Mouse (Mus musculus): ENCODE measurements around the gene Lrrc23. TPM values are rescaled to one million over a fixed set of nuclear protein-coding genes. Genes with fewer than 3 reads are reported as not detected.

The Lrrc23 gene
- polyA plus RNA-seq, 1 experiment: 4.9 TPM

- no peak overlapping the region for H3K27ac ChIP-seq (ENCODE audit: insufficient read depth, low read length)
- H3K4me1 ChIP-seq (ENCODE audit: control insufficient read depth, insufficient read depth, low read length): peaks cover 19% of the 10 kb centered on the region; the same call in 1 of the 2 replicates
- H3K4me3 ChIP-seq (replicated peaks; ENCODE audit: insufficient read depth, low read depth, low read length): no peak overlapping the region
- DNase-seq: no peak
- WGBS: 85% methylated on average over 4 of the region's 4 CpGs
- TF ChIP-seq CTCF (IDR thresholded peaks at IDR 0.05; ENCODE audit: borderline replicate concordance, insufficient read depth, low read depth, low read length): no peak
- no peak for TF ChIP-seq POLR2A (IDR thresholded peaks at IDR 0.05; ENCODE audit: borderline replicate concordance, insufficient read depth, low read length)
- H3K27me3 ChIP-seq (ENCODE audit: control insufficient read depth, insufficient read depth, low read length): no peaks in the 10 kb centered on the region
These were observed 10.6 kb upstream of the Lrrc23 start for GRCm38 (mm10) chr6:124790121-124790520.

DNA sequence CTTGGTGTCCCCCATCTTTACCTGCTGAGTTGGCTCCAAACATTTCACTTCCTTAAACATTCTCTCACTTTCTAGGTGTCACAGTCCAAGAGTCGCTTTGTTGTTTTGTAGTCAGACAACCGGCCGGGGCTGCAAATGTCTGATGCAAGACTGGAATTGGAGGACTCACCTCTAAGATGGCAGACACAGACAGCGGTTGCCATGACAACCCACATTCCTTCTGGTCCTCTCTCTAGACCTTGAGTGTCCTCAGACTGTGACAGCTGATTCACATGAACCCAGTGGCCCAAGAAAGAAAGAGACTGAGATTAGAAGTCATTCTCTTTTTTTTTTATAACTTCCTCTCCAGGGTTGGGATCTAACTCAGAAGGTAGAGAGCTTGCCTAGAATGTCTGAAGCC is 10.0 kb upstream of the Lrrc23 start:
- H3K27ac ChIP-seq (ENCODE audit: insufficient read depth, low read length): no peak overlapping the region
- no peak for TF ChIP-seq CTCF (IDR thresholded peaks at IDR 0.05; ENCODE audit: borderline replicate concordance, insufficient read depth, low read depth, low read length)
- TF ChIP-seq POLR2A (IDR thresholded peaks at IDR 0.05; ENCODE audit: borderline replicate concordance, insufficient read depth, low read length): no peak
- no peak for DNase-seq
- H3K27me3 ChIP-seq (ENCODE audit: control insufficient read depth, insufficient read depth, low read length): no peaks in the 10 kb centered on the region
- H3K4me1 ChIP-seq (ENCODE audit: control insufficient read depth, insufficient read depth, low read length): peaks cover 19% of the 10 kb centered on the region; the same call in 1 of the 2 replicates
- H3K4me3 ChIP-seq (replicated peaks; ENCODE audit: insufficient read depth, low read depth, low read length): no peak overlapping the region
- WGBS: 77% methylated on average over 4 of the region's 4 CpGs

GRCm38 (mm10) chr6:124787722-124788121 is 8.2 kb upstream of the Lrrc23 start:
- Histone ChIP-seq H3K27ac (ENCODE audit: insufficient read depth, low read length) (0 out of 2 replicates have a peak overlapping the region, but pooled peaks have one; percentile 29), H3K4me3 (replicated peaks; ENCODE audit: insufficient read depth, low read depth, low read length) (no peak overlapping the region), H3K27me3 (ENCODE audit: control insufficient read depth, insufficient read depth, low read length) (no peaks in the 10 kb centered on the region), H3K4me1 (ENCODE audit: control insufficient read depth, insufficient read depth, low read length) (peaks cover 19% of the 10 kb centered on the region; the same call in 1 of the 2 replicates)
- no peak for TF ChIP-seq CTCF (IDR thresholded peaks at IDR 0.05; ENCODE audit: borderline replicate concordance, insufficient read depth, low read depth, low read length)
- no peak for TF ChIP-seq POLR2A (IDR thresholded peaks at IDR 0.05; ENCODE audit: borderline replicate concordance, insufficient read depth, low read length)
- peak; percentile 57 for DNase-seq
- 10% methylated on average over 10 of the region's 10 CpGs for WGBS

- DNase-seq: peak; percentile 88 to 93
- Histone ChIP-seq H3K4me1 (ENCODE audit: control insufficient read depth, insufficient read depth, low read length) (peaks cover 19% of the 10 kb centered on the region; the same call in 1 of the 2 replicates), H3K27me3 (ENCODE audit: control insufficient read depth, insufficient read depth, low read length) (no peaks in the 10 kb centered on the region), H3K27ac (ENCODE audit: insufficient read depth, low read length) (peak overlapping the region; percentile 62), H3K4me3 (replicated peaks; ENCODE audit: insufficient read depth, low read depth, low read length) (no peak overlapping the region)
- WGBS: 6% methylated on average over 8 of the region's 8 CpGs
- no peak; the same call in 1 of the 2 replicates for TF ChIP-seq CTCF (IDR thresholded peaks at IDR 0.05; ENCODE audit: borderline replicate concordance, insufficient read depth, low read depth, low read length)
- TF ChIP-seq POLR2A (IDR thresholded peaks at IDR 0.05; ENCODE audit: borderline replicate concordance, insufficient read depth, low read length): no peak
These were observed 7.4 kb upstream of the Lrrc23 start for GRCm38 (mm10) chr6:124786756-124787420.

DNA sequence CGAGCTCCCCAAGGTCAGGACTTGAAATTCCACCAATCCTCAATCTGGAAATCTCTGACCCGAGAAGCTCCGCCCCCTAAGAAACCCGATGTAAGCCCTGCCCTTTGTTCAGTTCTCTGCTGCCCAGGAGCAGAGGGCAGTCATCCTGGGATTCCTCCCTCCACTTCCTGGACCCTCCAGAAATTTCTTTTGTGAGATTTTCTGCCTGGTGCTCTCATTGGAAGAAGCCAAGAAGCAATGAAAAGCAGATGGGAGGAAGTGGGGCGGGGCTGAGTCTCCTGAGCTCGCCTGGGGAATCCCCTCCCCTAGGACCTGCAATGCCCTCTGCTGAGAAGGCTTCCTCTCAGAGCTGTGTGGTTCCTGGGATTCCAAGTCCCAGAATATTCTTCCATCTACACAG is 2.9 kb upstream of the Lrrc23 start:
- no peak for DNase-seq
- no peaks in the 10 kb centered on the region for H3K27me3 ChIP-seq (ENCODE audit: control insufficient read depth, insufficient read depth, low read length)
- peaks cover 20% of the 10 kb centered on the region; the same call in 1 of the 2 replicates for H3K4me1 ChIP-seq (ENCODE audit: control insufficient read depth, insufficient read depth, low read length)
- H3K27ac ChIP-seq (ENCODE audit: insufficient read depth, low read length): no peak overlapping the region
- WGBS: 30% methylated on average over 6 of the region's 6 CpGs
- no peak for TF ChIP-seq POLR2A (IDR thresholded peaks at IDR 0.05; ENCODE audit: borderline replicate concordance, insufficient read depth, low read length)
- no peak for TF ChIP-seq CTCF (IDR thresholded peaks at IDR 0.05; ENCODE audit: borderline replicate concordance, insufficient read depth, low read depth, low read length)
- no peak overlapping the region for H3K4me3 ChIP-seq (replicated peaks; ENCODE audit: insufficient read depth, low read depth, low read length)

- Histone ChIP-seq H3K27ac (ENCODE audit: insufficient read depth, low read length) (no peak overlapping the region), H3K4me3 (replicated peaks; ENCODE audit: insufficient read depth, low read depth, low read length) (no peak overlapping the region), H3K4me1 (ENCODE audit: control insufficient read depth, insufficient read depth, low read length) (peaks cover 7% of the 10 kb centered on the region; the same call in 1 of the 2 replicates), H3K27me3 (ENCODE audit: control insufficient read depth, insufficient read depth, low read length) (no peaks in the 10 kb centered on the region)
- no peak for DNase-seq
- no peak for TF ChIP-seq POLR2A (IDR thresholded peaks at IDR 0.05; ENCODE audit: borderline replicate concordance, insufficient read depth, low read length)
- TF ChIP-seq CTCF (IDR thresholded peaks at IDR 0.05; ENCODE audit: borderline replicate concordance, insufficient read depth, low read depth, low read length): no peak
- 92% methylated on average over 7 of the region's 7 CpGs for WGBS
These were observed 1.4 kb upstream of the Lrrc23 start for GRCm38 (mm10) chr6:124780917-124781316.

- no peak overlapping the region for H3K27ac ChIP-seq (ENCODE audit: insufficient read depth, low read length)
- no peak for DNase-seq
- peaks cover 5% of the 10 kb centered on the region; the same call in 1 of the 2 replicates for H3K4me1 ChIP-seq (ENCODE audit: control insufficient read depth, insufficient read depth, low read length)
- 25% methylated on average over 10 of the region's 10 CpGs for WGBS
- H3K4me3 ChIP-seq (replicated peaks; ENCODE audit: insufficient read depth, low read depth, low read length): peak overlapping the region; percentile 15
- no peak for TF ChIP-seq POLR2A (IDR thresholded peaks at IDR 0.05; ENCODE audit: borderline replicate concordance, insufficient read depth, low read length)
- no peak for TF ChIP-seq CTCF (IDR thresholded peaks at IDR 0.05; ENCODE audit: borderline replicate concordance, insufficient read depth, low read depth, low read length)
- H3K27me3 ChIP-seq (ENCODE audit: control insufficient read depth, insufficient read depth, low read length): no peaks in the 10 kb centered on the region
These were observed 473 bp upstream of the Lrrc23 start for GRCm38 (mm10) chr6:124779984-124780416.

- TF ChIP-seq CTCF (IDR thresholded peaks at IDR 0.05; ENCODE audit: borderline replicate concordance, insufficient read depth, low read depth, low read length): no peak
- peak; percentile 17; the same call in 1 of the 2 replicates for TF ChIP-seq POLR2A (IDR thresholded peaks at IDR 0.05; ENCODE audit: borderline replicate concordance, insufficient read depth, low read length)
- WGBS: 27% methylated on average over 15 of the region's 15 CpGs
- peak; percentile 60 for DNase-seq
- H3K27me3 ChIP-seq (ENCODE audit: control insufficient read depth, insufficient read depth, low read length): no peaks in the 10 kb centered on the region
- peak overlapping the region; percentile 98 for H3K27ac ChIP-seq (ENCODE audit: insufficient read depth, low read length)
- peaks cover 21% of the 10 kb centered on the region for H3K4me1 ChIP-seq (ENCODE audit: control insufficient read depth, insufficient read depth, low read length)
- peak overlapping the region; percentile 3 for H3K4me3 ChIP-seq (replicated peaks; ENCODE audit: insufficient read depth, low read depth, low read length)
These were observed 9.0 kb downstream of the Lrrc23 start for GRCm38 (mm10) chr6:124770511-124770910.

Measured in cerebellum, adult 2 months (tissue).